Mouse (Mus musculus) forebrain, embryonic 14.5 days (tissue): Measurements from ENCODE around the gene Slc39a11. TPM values are rescaled to one million over a fixed set of nuclear protein-coding genes. Genes with fewer than 3 reads are reported as not detected.

Experiments used
- ATAC-seq: fragments of 200-750 bp; cut with Nextera tagmentation; 2 replicates; pipeline ENCODE4 v1.8.0; 2017; ENCODE audit warnings: mild to moderate bottlenecking, moderate library complexity
- DNase-seq: peaks from one replicate; pipeline ENCODE4 v3.0.0-alpha.2; 2015; ENCODE audit warnings: low spot score
- H3K27ac ChIP-seq: fragments of 300-500 bp; sonication (generic); 2 replicates; pipeline ENCODE4 v1.5.1; 2014; ENCODE audit warnings: low read depth, mild to moderate bottlenecking, control low read depth, low read length, moderate library complexity
- H3K27me3 ChIP-seq: fragments of 300-500 bp; sonication (generic); replicated peaks from 2 replicates; pipeline ENCODE4 v1.6.1; 2014; ENCODE audit warnings: low read length, control low read depth, mixed read lengths; ENCODE audit not compliant: control insufficient read depth, insufficient read depth
- H3K36me3 ChIP-seq: fragments of 300-500 bp; sonication (generic); 2 replicates; pipeline ENCODE4 v1.6.1; 2014; ENCODE audit warnings: low read length, control low read depth; ENCODE audit not compliant: control insufficient read depth, insufficient read depth
- H3K4me1 ChIP-seq: fragments of 300-500 bp; sonication (generic); 2 replicates; pipeline ENCODE4 v1.6.1; 2014; ENCODE audit warnings: antibody characterized with exemption, low read length, control low read depth; ENCODE audit not compliant: control insufficient read depth, insufficient read depth
- H3K4me2 ChIP-seq: fragments of 300-500 bp; sonication (generic); 2 replicates; pipeline ENCODE4 v1.6.1; 2014; ENCODE audit warnings: mild to moderate bottlenecking, control low read depth, low read length
- H3K4me3 ChIP-seq: fragments of 300-500 bp; sonication (generic); 2 replicates; pipeline ENCODE4 v1.5.1; 2014; ENCODE audit warnings: low read depth, low read length, control low read depth
- H3K9ac ChIP-seq: fragments of 300-500 bp; sonication (generic); 2 replicates; pipeline ENCODE4 v1.6.1; 2014; ENCODE audit warnings: mild to moderate bottlenecking, low read length, control low read depth, moderate library complexity
- H3K9me3 ChIP-seq: fragments of 300-500 bp; sonication (generic); replicated peaks from 2 replicates; pipeline ENCODE4 v1.6.1; 2016; ENCODE audit warnings: low read length, control low read depth, mixed read lengths; ENCODE audit not compliant: control insufficient read depth
- WGBS: fragments of 180-500 bp; shearing (Covaris S2); extraction: QIAGEN DNeasy Blood & Tissue Kit; methylation state at CpG from one replicate; pipeline ENCODE4 v1.1.7; 2014; 5-methylcytosine and 5-hydroxymethylcytosine counted together
- polyA plus RNA-seq: library from polyadenylated mRNA; unstranded; fragments of >200 nt; fragmentation: Nextera tagmentation; extraction: Ambion mirVana; gene quantifications from 2 replicates; pipeline ENCODE4 v1.2.1, GENCODE M21; 2014

Slc39a11 gene
- polyA plus RNA-seq, 1 experiment from 2014 or later = 29.5 TPM

DNA sequence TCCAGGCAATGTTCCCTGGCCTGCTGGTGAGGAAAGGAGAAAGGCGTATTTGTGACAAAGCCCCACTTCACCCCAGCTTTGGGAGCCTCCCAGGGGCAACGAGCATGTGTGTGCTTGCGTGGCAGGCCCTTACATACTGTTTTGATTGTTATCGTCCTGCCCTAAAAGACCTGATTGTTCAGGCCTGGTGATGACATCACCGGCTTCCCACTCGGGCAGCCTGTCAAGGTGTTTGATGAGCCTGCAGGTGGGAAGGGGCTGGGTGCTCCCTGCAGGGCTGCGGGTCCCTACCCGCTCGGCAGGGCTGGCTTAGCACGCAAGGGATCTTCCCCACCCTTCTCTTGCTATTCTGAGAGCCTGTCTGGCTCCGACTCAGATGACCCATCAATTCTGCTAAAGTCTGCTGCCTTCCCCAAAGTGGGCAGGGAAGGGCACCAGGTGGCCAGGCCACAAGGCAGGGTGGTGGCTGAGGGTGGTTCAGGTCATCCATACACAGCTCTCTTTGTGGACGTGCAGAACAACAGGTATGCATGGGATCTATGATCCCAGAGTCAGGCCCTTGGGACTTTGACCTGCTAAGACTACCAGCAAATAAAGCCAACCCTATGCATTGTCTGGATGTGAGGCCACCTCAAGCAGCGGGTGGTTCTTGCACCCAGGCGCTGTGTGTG, 390.0 kb downstream of the Slc39a11 start:
- DNase-seq (no peak), ATAC-seq (no peak)
- WGBS = 70% methylated on average over 14 of the region's 14 CpGs
- no peak overlapping the region for H3K4me2 ChIP-seq
- H3K4me1 ChIP-seq = peaks cover 16% of the 10 kb centered on the region
- H3K36me3 ChIP-seq = no peaks in the 10 kb centered on the region
- no peak overlapping the region for H3K9ac ChIP-seq
- H3K27ac ChIP-seq = no peak overlapping the region
- no peaks in the 10 kb centered on the region for H3K27me3 ChIP-seq
- no peak overlapping the region for H3K4me3 ChIP-seq
- H3K9me3 ChIP-seq = no peaks in the 10 kb centered on the region

DNA sequence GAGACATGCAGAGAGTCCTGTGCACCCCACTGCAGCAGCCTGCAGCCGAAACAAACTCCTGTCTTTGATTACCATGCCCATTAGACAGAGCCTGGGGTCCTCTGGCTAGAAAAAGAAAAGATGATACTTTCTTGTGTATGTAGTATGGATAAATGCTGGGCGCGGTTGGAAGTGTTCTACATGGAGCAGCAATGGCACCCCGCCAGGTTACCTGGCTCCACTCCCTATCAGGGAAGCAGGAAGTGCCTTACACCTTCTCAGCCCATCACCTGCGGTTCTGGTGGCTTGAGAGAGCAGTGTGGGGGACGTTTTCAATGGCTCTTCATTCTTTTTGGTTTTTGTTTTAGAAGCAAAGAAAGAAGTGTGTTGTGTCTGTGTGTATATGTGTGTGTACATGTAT, 391.9 kb downstream of the Slc39a11 start:
- ATAC-seq (no peak), DNase-seq (no peak)
- H3K27ac ChIP-seq = no peak overlapping the region
- no peak overlapping the region for H3K4me2 ChIP-seq
- 88% methylated on average over 6 of the region's 6 CpGs for WGBS
- no peak overlapping the region for H3K4me3 ChIP-seq
- no peak overlapping the region for H3K9ac ChIP-seq
- H3K9me3 ChIP-seq = no peaks in the 10 kb centered on the region
- H3K27me3 ChIP-seq = no peaks in the 10 kb centered on the region
- H3K4me1 ChIP-seq = peaks cover 14% of the 10 kb centered on the region
- H3K36me3 ChIP-seq = no peaks in the 10 kb centered on the region

DNA sequence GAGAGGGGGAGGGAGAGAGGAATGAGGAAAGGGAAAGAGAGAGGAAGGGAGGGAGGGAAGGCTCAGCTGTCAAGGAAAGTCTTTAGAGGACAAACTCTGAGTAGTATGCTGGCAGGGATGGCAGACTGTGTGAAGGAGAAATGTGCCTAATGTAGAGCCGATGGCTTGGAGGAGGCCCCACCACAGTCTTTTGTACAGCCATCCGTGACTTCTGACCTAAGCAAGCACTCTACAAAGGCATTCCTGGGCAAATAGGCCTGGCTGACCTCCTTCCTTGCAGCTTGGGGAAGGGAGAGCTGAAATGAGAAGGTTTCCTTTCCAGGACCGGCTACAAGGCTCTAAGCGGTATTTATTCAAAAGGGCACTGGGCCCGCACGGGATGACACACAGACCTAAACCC, 395.2 kb downstream of the Slc39a11 start:
- no peak overlapping the region for H3K27ac ChIP-seq
- H3K4me1 ChIP-seq = no peaks in the 10 kb centered on the region
- no peaks in the 10 kb centered on the region for H3K9me3 ChIP-seq
- H3K9ac ChIP-seq = no peak overlapping the region
- H3K27me3 ChIP-seq = no peaks in the 10 kb centered on the region
- DNase-seq (no peak), ATAC-seq (no peak)
- WGBS = 57% methylated on average over 6 of the region's 6 CpGs
- no peak overlapping the region for H3K4me3 ChIP-seq
- no peak overlapping the region for H3K4me2 ChIP-seq
- no peaks in the 10 kb centered on the region for H3K36me3 ChIP-seq

DNA sequence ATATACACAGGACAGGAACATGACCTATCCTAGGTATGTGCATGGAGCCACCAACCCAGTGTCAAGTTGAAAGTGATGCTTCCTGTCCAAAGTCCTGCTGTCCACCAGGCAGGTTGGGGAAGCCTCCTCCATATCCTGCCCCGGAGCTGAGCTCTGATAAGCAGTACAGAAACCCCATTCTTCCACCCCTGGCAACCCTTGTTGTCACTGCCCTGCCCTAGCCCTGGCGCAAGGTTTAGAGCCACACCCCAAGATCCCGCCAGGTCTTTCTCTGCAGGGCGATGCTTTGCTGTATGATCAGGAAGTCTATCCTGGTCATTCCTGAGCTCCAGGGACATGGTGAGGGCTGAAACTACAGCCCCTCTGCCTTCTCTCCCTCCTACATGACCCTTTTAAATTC, 396.7 kb downstream of the Slc39a11 start:
- H3K27me3 ChIP-seq = no peaks in the 10 kb centered on the region
- H3K4me3 ChIP-seq = no peak overlapping the region
- H3K9me3 ChIP-seq = no peaks in the 10 kb centered on the region
- H3K9ac ChIP-seq = no peak overlapping the region
- H3K27ac ChIP-seq = no peak overlapping the region
- H3K36me3 ChIP-seq = no peaks in the 10 kb centered on the region
- ATAC-seq (no peak), DNase-seq (no peak)
- H3K4me1 ChIP-seq = no peaks in the 10 kb centered on the region
- no peak overlapping the region for H3K4me2 ChIP-seq
- 91% methylated on average over 4 of the region's 4 CpGs for WGBS

DNA sequence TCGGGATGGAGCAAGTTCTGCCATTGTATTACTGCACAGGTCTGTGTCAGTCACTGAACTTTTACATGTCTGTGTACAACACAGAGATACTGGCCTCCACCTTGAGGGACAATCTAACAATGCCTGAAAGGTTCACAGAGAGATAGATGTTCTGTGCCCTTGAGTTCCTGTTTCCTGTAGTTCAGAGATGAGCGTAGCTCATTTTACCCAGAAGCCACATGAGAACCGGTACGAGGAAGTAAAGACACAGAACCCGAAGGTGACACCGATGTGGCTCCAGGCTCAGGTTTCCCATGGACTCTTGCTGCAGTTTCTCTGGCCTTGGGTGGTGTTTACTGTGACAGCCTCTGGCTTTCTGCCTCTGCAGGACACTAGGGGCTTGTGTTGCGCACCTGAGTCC, 398.7 kb downstream of the Slc39a11 start:
- Histone ChIP-seq H3K4me3 (no peak overlapping the region), H3K4me1 (no peaks in the 10 kb centered on the region), H3K4me2 (no peak overlapping the region), H3K9me3 (no peaks in the 10 kb centered on the region), H3K27me3 (no peaks in the 10 kb centered on the region), H3K36me3 (no peaks in the 10 kb centered on the region), H3K9ac (no peak overlapping the region), H3K27ac (no peak overlapping the region)
- WGBS = 98% methylated on average over 7 of the region's 7 CpGs
- ATAC-seq (no peak), DNase-seq (no peak)

DNA sequence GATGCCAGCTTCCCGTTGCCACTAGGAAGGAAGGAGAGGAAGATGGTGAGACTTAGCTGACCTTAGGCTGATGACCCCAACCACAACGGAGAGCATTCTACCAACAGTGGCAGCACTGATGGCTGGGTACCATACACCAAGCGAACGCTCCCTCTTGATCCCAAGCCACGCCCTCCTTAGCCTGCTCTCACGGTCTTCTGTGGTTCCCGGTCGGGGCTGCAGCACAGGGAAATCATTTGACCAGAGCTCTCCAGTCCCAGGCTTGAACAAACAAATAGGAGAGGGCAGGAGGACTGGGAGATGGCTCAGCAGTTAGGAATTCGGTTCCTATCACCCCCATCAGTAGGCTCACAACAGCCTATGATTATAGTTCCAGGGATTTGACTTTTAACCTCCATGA, 403.4 kb downstream of the Slc39a11 start:
- Histone ChIP-seq H3K4me3 (no peak overlapping the region), H3K4me2 (no peak overlapping the region), H3K9me3 (no peaks in the 10 kb centered on the region), H3K27ac (no peak overlapping the region), H3K9ac (no peak overlapping the region), H3K4me1 (no peaks in the 10 kb centered on the region), H3K27me3 (no peaks in the 10 kb centered on the region), H3K36me3 (no peaks in the 10 kb centered on the region)
- ATAC-seq (no peak), DNase-seq (no peak)
- 87% methylated on average over 9 of the region's 9 CpGs for WGBS

DNA sequence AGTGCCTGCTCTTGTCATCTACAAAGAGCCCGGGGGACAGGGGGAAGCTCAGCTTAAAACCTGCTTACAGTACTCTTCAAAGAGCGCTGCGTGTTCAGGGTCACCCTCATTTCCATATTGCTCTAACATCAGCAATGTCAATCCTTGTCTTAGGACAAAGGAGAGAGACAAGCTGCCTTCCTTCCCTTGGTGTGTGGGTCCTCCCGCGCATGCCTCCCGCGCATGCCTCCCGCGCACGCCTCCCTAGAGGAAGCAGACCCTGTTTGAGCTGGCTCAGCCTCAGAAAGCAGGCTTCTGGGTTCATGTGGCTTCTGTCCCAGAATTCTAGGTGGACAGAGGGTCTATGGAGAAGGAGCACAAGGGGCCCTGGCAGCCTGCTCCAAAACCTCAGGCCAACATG, 404.2 kb downstream of the Slc39a11 start:
- no peak overlapping the region for H3K4me2 ChIP-seq
- H3K4me1 ChIP-seq = no peaks in the 10 kb centered on the region
- H3K9me3 ChIP-seq = no peaks in the 10 kb centered on the region
- H3K36me3 ChIP-seq = no peaks in the 10 kb centered on the region
- no peaks in the 10 kb centered on the region for H3K27me3 ChIP-seq
- ATAC-seq (no peak), DNase-seq (peak; percentile 13)
- no peak overlapping the region; the same call in 1 of the 2 replicates for H3K27ac ChIP-seq
- H3K4me3 ChIP-seq = no peak overlapping the region
- WGBS = 81% methylated on average over 10 of the region's 10 CpGs
- no peak overlapping the region for H3K9ac ChIP-seq

DNA sequence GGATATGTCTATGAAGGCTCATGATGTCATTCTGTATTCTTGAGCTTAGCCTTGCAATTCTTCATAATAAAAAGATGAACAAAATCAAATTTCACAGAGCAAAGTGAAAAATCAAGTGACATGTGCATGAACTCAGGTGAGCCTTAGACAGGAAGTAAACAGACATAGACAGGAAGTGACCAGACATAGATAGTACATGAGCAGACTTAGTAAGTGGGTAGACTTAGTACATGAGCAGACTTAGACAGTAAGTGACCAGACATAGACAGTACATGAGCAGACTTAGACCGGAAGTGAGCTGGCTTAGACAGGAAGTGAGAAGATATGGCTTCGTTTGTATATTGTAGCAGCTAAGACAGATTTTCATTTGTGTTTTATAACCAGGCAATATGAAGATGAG, 415.4 kb downstream of the Slc39a11 start:
- ATAC-seq (no peak), DNase-seq (no peak)
- Histone ChIP-seq H3K4me1 (peaks cover 11% of the 10 kb centered on the region), H3K27me3 (no peaks in the 10 kb centered on the region), H3K9me3 (no peaks in the 10 kb centered on the region), H3K4me2 (no peak overlapping the region), H3K27ac (no peak overlapping the region), H3K9ac (no peak overlapping the region), H3K4me3 (no peak overlapping the region), H3K36me3 (no peaks in the 10 kb centered on the region)
- WGBS = 94% methylated on average over 2 of the region's 2 CpGs

DNA sequence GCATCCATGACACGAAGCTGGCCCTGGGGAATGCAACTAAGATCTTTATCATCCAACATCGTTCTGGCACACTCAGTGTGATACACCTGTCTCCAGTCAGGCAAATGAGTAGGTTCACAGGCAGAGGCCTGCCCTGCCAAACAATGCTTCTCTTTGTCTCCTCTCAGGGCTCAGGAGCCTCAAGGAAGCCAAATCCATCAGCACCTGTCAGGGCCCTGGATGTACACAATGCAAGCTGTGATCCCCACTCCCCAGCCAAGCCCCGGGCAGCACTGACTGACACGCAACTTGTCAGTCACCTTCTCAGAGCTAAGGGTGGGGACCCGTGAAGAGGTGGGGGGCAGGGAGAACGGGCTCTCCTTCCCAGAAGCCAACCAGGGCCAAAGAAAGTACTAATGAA, 417.8 kb downstream of the Slc39a11 start:
- Histone ChIP-seq H3K4me2 (no peak overlapping the region), H3K36me3 (no peaks in the 10 kb centered on the region), H3K9ac (no peak overlapping the region), H3K9me3 (no peaks in the 10 kb centered on the region), H3K4me3 (no peak overlapping the region), H3K4me1 (peaks cover 11% of the 10 kb centered on the region), H3K27ac (peak overlapping the region; percentile 36; the same call in 1 of the 2 replicates), H3K27me3 (no peaks in the 10 kb centered on the region)
- ATAC-seq (peak; percentile 66), DNase-seq (peak; percentile 39)
- WGBS = 3% methylated on average over 6 of the region's 6 CpGs
